Mouse (Mus musculus) bone marrow, adult 2 months (tissue): ENCODE data around the gene Zfp618. TPM values are rescaled to one million over a fixed set of nuclear protein-coding genes. Genes with fewer than 3 reads are reported as not detected.

ENCODE experiments used
- H3K27ac ChIP-seq: fragments of 200-500 bp; 2 replicates; pipeline ENCODE4 v1.5.1; 2012; ENCODE audit warnings: low read depth, mild to moderate bottlenecking, control low read depth, inconsistent platforms, low read length; ENCODE audit not compliant: control insufficient read depth, poor library complexity, insufficient read depth
- H3K4me1 ChIP-seq: fragments of 200-500 bp; 2 replicates; pipeline ENCODE4 v1.6.1; 2011; ENCODE audit warnings: low read length; ENCODE audit not compliant: control insufficient read depth, insufficient read depth
- H3K4me3 ChIP-seq: fragments of 200-500 bp; replicated peaks from 2 replicates; pipeline ENCODE3; 2011; ENCODE audit warnings: mild to moderate bottlenecking, low read depth, low read length, control low read depth; ENCODE audit not compliant: control insufficient read depth
- CTCF ChIP-seq: fragments of 200-500 bp; IDR thresholded peaks from 2 replicates; pipeline ENCODE4 v1.5.1; 2011; ENCODE audit warnings: low read length, control low read depth; ENCODE audit not compliant: control insufficient read depth, insufficient read depth
- POLR2A ChIP-seq: fragments of 200-500 bp; IDR thresholded peaks from 2 replicates; pipeline ENCODE4 v1.6.1; 2011; ENCODE audit warnings: low read depth, mild to moderate bottlenecking, control low read depth, low read length, borderline replicate concordance; ENCODE audit not compliant: control insufficient read depth
- WGBS: fragments of 180-500 bp; shearing (Covaris S2); methylation state at CpG from one replicate; pipeline ENCODE4 v1.1.7; 2018; 5-methylcytosine and 5-hydroxymethylcytosine counted together
- polyA plus RNA-seq: library from polyadenylated mRNA; stranded (reverse); fragments of >200 nt; gene quantifications from 2 replicates; pipeline ENCODE4 v1.2.4, GENCODE M21; 2011; ENCODE audit warnings: low replicate concordance; ENCODE audit not compliant: missing spikeins, insufficient read depth, insufficient read length

Zfp618 gene
- polyA plus RNA-seq, 1 experiment, result 0.40 TPM

DNA sequence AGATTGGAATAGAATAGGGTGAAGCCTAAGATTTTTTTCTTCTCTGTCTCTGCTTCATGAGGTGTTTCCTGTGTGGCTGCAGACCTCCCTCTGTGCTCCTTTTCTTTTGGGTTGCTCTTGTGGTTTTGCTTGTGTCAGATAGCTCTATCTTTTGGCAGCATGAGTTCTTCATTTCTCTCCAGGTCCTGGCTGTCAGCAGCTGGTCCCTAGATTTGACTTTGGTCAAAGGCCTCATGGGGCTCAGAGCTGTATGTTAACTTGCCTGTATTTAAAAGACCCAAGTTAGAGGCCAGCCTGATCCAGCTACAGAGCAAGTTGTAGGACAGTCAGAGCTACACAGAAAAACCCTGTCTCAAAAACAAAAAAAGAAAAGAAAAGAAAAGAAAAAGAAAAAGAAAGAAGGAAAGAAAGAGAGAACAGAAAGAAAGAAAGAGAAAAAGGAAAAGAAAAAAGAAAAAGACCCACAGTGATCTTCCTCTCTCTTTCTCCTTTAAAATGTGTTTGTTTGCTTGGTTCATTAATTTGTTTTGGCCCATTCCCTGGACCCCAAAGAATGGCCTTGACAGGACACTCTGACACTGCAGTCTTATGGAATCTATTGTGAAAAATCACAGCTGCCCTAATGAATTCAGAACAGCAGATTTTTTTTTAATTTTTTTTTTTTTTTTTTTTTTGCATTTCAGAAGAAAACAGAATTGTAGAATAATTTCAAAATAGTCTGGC lies 84.4 kb downstream of the Zfp618 start:
- Histone ChIP-seq H3K4me1 (no peaks in the 10 kb centered on the region), H3K27ac (no peak overlapping the region), H3K4me3 (no peak overlapping the region)
- TF ChIP-seq CTCF, result no peak
- no peak for TF ChIP-seq POLR2A

- no peak for TF ChIP-seq CTCF
- no peak for TF ChIP-seq POLR2A
- Histone ChIP-seq H3K4me1 (no peaks in the 10 kb centered on the region), H3K27ac (no peak overlapping the region), H3K4me3 (no peak overlapping the region)
- WGBS, result 6% methylated on average over 4 of the region's 4 CpGs
Observed at GRCm38 (mm10) chr4:63050319-63050676, 84.9 kb downstream of the Zfp618 start.

DNA sequence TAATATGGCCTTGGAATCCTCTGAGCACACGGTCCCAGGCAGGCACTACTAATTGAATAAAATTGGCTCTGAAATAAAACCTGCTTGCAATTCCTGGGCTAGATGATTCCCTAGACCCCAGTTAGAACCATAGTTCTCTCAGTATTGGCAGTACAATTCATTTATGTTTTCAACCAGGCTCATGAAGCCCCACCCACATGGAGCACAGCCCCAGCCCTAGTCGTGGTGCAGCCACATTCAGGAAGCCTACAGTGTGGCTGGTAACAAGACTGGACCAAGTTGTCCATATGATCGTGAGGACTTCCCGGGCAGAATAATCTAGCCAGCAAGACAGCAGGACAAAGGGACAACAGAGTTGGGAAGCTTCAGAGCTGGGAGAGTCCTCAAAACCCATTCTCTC lies 85.6 kb downstream of the Zfp618 start:
- H3K4me3 ChIP-seq, result no peak overlapping the region
- H3K4me1 ChIP-seq, result no peaks in the 10 kb centered on the region
- no peak overlapping the region for H3K27ac ChIP-seq
- no peak for TF ChIP-seq CTCF
- TF ChIP-seq POLR2A, result no peak
- 43% methylated on average over 4 of the region's 4 CpGs for WGBS

- TF ChIP-seq CTCF (no peak), POLR2A (no peak)
- Histone ChIP-seq H3K4me3 (no peak overlapping the region), H3K4me1 (no peaks in the 10 kb centered on the region), H3K27ac (no peak overlapping the region)
- 66% methylated on average over 7 of the region's 7 CpGs for WGBS
Observed at GRCm38 (mm10) chr4:63051940-63052661, 86.7 kb downstream of the Zfp618 start.

DNA sequence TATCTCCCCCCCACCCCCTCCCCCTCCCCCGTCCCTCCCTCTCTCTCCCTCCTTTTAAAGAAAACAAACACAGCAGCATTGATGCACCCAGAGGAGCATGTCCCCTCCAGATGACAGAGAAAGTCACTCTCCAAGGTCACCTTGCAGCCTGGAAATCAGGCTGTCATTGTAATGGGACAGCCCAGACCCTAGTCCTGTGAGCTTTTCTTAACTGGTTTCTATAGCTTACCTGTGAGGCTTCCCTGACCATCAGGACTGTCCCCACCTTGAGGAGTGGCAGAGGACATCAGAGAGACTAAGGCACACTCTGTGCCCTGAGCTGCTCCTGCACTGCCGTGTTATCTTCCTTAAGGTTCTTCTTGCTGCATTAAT lies 87.3 kb downstream of the Zfp618 start:
- no peak overlapping the region for H3K27ac ChIP-seq
- H3K4me1 ChIP-seq, result no peaks in the 10 kb centered on the region
- no peak overlapping the region for H3K4me3 ChIP-seq
- WGBS, result 74% methylated on average over 2 of the region's 2 CpGs
- TF ChIP-seq CTCF (no peak), POLR2A (no peak)

- no peak overlapping the region for H3K27ac ChIP-seq
- no peak for TF ChIP-seq CTCF
- no peak for TF ChIP-seq POLR2A
- WGBS, result 84% methylated on average over 10 of the region's 10 CpGs
- no peaks in the 10 kb centered on the region for H3K4me1 ChIP-seq
- no peak overlapping the region for H3K4me3 ChIP-seq
Observed at GRCm38 (mm10) chr4:63055216-63055745, 89.9 kb downstream of the Zfp618 start.

- H3K4me1 ChIP-seq, result no peaks in the 10 kb centered on the region
- TF ChIP-seq POLR2A, result no peak
- TF ChIP-seq CTCF, result no peak
- H3K4me3 ChIP-seq, result no peak overlapping the region
- no peak overlapping the region for H3K27ac ChIP-seq
- 78% methylated on average over 7 of the region's 7 CpGs for WGBS
Observed at GRCm38 (mm10) chr4:63056641-63057415, 91.5 kb downstream of the Zfp618 start.

DNA sequence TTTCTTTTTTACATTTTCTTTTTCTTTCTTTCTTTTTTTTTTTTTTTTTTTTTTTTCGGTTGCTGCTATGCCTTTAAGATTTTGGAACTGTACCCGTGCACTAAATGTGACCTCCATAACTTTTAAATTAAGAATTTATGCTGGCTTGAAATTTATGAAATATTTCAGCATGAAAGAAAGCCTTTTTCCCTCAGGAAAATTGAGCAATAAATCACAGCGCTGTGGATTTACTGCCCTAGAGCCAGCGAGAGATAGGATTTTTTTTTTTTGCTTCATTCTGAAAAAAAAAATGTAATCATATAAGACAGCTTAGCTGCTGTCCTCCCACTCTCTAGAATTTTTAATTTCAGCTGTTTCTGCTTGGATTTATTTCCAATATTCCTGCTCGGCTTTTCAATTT lies 92.2 kb downstream of the Zfp618 start:
- no peak overlapping the region for H3K4me3 ChIP-seq
- no peaks in the 10 kb centered on the region for H3K4me1 ChIP-seq
- no peak overlapping the region for H3K27ac ChIP-seq
- 72% methylated on average over 5 of the region's 5 CpGs for WGBS
- TF ChIP-seq CTCF (no peak), POLR2A (no peak)
